Mouse (Mus musculus) testis, postnatal 14 days (tissue): ENCODE data around the gene Erich3.

Experiments used
- DNase-seq: peaks from one replicate; pipeline ENCODE4 v3.0.0; 2021; ENCODE audit warnings: low spot score

The Erich3 gene

GRCm38 (mm10) chr3:154673326-154673725 is 9.7 kb downstream of the Erich3 start:
- no peak for DNase-seq

GRCm38 (mm10) chr3:154682570-154682969 is 18.9 kb downstream of the Erich3 start:
- no peak for DNase-seq

GRCm38 (mm10) chr3:154683667-154684066 is 20.0 kb downstream of the Erich3 start:
- DNase-seq: no peak

- DNase-seq: no peak
Observed at GRCm38 (mm10) chr3:154690260-154690659, 26.6 kb downstream of the Erich3 start.

- DNase-seq: peak; percentile 19
Observed at GRCm38 (mm10) chr3:154691897-154692571, 28.4 kb downstream of the Erich3 start.

- DNase-seq: no peak
Observed at GRCm38 (mm10) chr3:154692572-154692922, 28.9 kb downstream of the Erich3 start.

- DNase-seq: no peak
Observed at GRCm38 (mm10) chr3:154693902-154694301, 30.2 kb downstream of the Erich3 start.

- DNase-seq: no peak
Observed at GRCm38 (mm10) chr3:154696611-154697010, 33.0 kb downstream of the Erich3 start.

GRCm38 (mm10) chr3:154698907-154699306 is 35.2 kb downstream of the Erich3 start:
- DNase-seq: no peak

- DNase-seq: no peak
Observed at GRCm38 (mm10) chr3:154700296-154700695, 36.6 kb downstream of the Erich3 start.

- DNase-seq: no peak
Observed at GRCm38 (mm10) chr3:154700735-154701134, 37.1 kb downstream of the Erich3 start.

- DNase-seq: no peak
Observed at GRCm38 (mm10) chr3:154704755-154705154, 41.1 kb downstream of the Erich3 start.

GRCm38 (mm10) chr3:154708150-154708549 is 44.5 kb downstream of the Erich3 start:
- no peak for DNase-seq

- DNase-seq: no peak
Observed at GRCm38 (mm10) chr3:154723198-154723597, 59.5 kb downstream of the Erich3 start.

- DNase-seq: no peak
Observed at GRCm38 (mm10) chr3:154731431-154731830, 67.8 kb downstream of the Erich3 start.

- no peak for DNase-seq
Observed at GRCm38 (mm10) chr3:154741496-154741895, 77.8 kb downstream of the Erich3 start.

GRCm38 (mm10) chr3:154742927-154743326 is 79.3 kb downstream of the Erich3 start:
- DNase-seq: no peak

- no peak for DNase-seq
Observed at GRCm38 (mm10) chr3:154744317-154744716, 80.7 kb downstream of the Erich3 start.

- no peak for DNase-seq
Observed at GRCm38 (mm10) chr3:154754505-154754904, 90.8 kb downstream of the Erich3 start.

GRCm38 (mm10) chr3:154755225-154755624 is 91.6 kb downstream of the Erich3 start:
- no peak for DNase-seq

GRCm38 (mm10) chr3:154758089-154758488 is 94.4 kb downstream of the Erich3 start:
- DNase-seq: no peak

- DNase-seq: no peak
Observed at GRCm38 (mm10) chr3:154761108-154761507, 97.4 kb downstream of the Erich3 start.

- peak; percentile 16 for DNase-seq
Observed at GRCm38 (mm10) chr3:154763374-154763773, 99.7 kb downstream of the Erich3 start.

GRCm38 (mm10) chr3:154764115-154764514 is 100.5 kb downstream of the Erich3 start:
- DNase-seq: no peak
